Mouse (Mus musculus): ENCODE data around the gene Bcl6b.

DNA sequence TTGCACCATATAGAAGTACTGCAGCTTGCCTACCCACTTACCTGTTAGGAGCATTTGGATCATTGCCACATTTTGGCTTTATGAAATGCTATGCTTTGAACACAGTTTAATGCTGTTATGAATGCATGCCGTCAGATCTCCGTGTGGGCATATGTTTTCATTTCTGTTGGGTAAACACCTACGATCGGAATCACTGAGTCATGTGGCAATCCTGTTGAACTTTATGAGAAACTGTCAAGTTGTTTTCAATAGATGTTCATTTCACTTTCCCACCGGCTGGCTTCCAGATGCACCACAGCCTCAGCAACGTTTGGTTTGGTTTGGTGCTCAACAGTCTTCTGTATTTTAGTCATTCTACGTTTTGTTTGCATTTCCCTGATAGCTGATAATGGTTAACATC, 42.0 kb upstream of the Bcl6b start:
- no peak for TF ChIP-seq CTCF (IDR thresholded peaks at IDR 0.05; ENCODE audit: low read depth, low read length)
- TF ChIP-seq EP300 (IDR thresholded peaks at IDR 0.05; ENCODE audit: insufficient read depth, low read depth, low read length) = no peak
- TF ChIP-seq POLR2A (IDR thresholded peaks at IDR 0.05; ENCODE audit: insufficient read depth, low read length) = no peak

Measured in ES-Bruce4 (cell line).